Mouse (Mus musculus) liver, embryonic 14.5 days (tissue): ENCODE results near the gene Olfr435. TPM values are rescaled to one million over a fixed set of nuclear protein-coding genes. Genes with fewer than 3 reads are reported as not detected.
A peak's percentile ranks its signal among the peaks of the same experiment; 100 is the strongest.
"Not testable (repeated sequence)": the region's sequence is repeated elsewhere in the genome, so short reads cannot be mapped to it uniquely, and the experiment has no call there.

Experiments
- ATAC-seq: fragments of 200-750 bp; cut with Nextera tagmentation; 2 replicates; pipeline ENCODE4 v1.8.0; 2017; ENCODE audit warnings: moderate number of reproducible peaks, mild to moderate bottlenecking, moderate library complexity; ENCODE audit not compliant: insufficient read depth
- DNase-seq, 3 experiments: peaks; one replicate each; pipeline ENCODE4 v3.0.0-alpha.2; 2012 to 2013; ENCODE audit warnings: low read depth in 3 of 3, low spot score in 3 of 3
- H3K27ac ChIP-seq: fragments of 300-500 bp; sonication (generic); 2 replicates; pipeline ENCODE4 v1.5.1; 2014; ENCODE audit warnings: moderate library complexity, mild to moderate bottlenecking, control low read depth, inconsistent platforms
- H3K27me3 ChIP-seq: fragments of 300-500 bp; sonication (generic); 2 replicates; pipeline ENCODE4 v1.6.1; 2014; ENCODE audit warnings: mild to moderate bottlenecking, low read length, moderate library complexity; ENCODE audit not compliant: control insufficient read depth, insufficient read depth
- H3K36me3 ChIP-seq: fragments of 300-500 bp; sonication (generic); replicated peaks from 2 replicates; pipeline ENCODE4 v1.6.1; 2014; ENCODE audit warnings: low read depth; ENCODE audit not compliant: control insufficient read depth, insufficient read depth
- H3K4me1 ChIP-seq, 2 experiments: fragments of 200-500 bp in 1 of 2; fragments of 300-500 bp in 1 of 2; sonication (generic) in 1 of 2; replicated peaks; 2 replicates each; pipeline ENCODE4 v1.6.1; 2012 to 2014; ENCODE audit warnings: antibody characterized with exemption in 1 of 2, inconsistent platforms in 1 of 2, low read length in 1 of 2; ENCODE audit not compliant: control insufficient read depth in 2 of 2, insufficient read depth in 2 of 2
- H3K4me2 ChIP-seq: fragments of 300-500 bp; sonication (generic); 2 replicates; pipeline ENCODE4 v1.6.1; 2014; ENCODE audit warnings: low read depth, mild to moderate bottlenecking, control low read depth, moderate library complexity
- H3K4me3 ChIP-seq, 2 experiments: fragments of 200-500 bp in 1 of 2; fragments of 300-500 bp in 1 of 2; sonication (generic) in 1 of 2; 2 replicates each; pipeline ENCODE4 v1.5.1; 2012 to 2014; ENCODE audit warnings: low read depth in 2 of 2, low read length in 2 of 2, mild to moderate bottlenecking in 2 of 2, control low read depth in 1 of 2, inconsistent platforms in 1 of 2, moderate library complexity in 1 of 2; ENCODE audit not compliant: insufficient read depth in 1 of 2
- H3K9ac ChIP-seq: fragments of 300-500 bp; sonication (generic); replicated peaks from 2 replicates; pipeline ENCODE4 v1.6.1; 2014; ENCODE audit warnings: mild to moderate bottlenecking, control low read depth, moderate library complexity
- H3K9me3 ChIP-seq: fragments of 300-500 bp; sonication (generic); 2 replicates; pipeline ENCODE4 v1.6.1; 2016; ENCODE audit warnings: low read length, mixed read lengths; ENCODE audit not compliant: control insufficient read depth
- CTCF ChIP-seq: IDR thresholded peaks from 2 replicates; pipeline ENCODE4 v1.5.1; 2016; ENCODE audit warnings: antibody characterized with exemption, low read depth, control low read depth
- EP300 ChIP-seq: IDR thresholded peaks from 2 replicates; pipeline ENCODE4 v1.6.1; 2016; ENCODE audit warnings: antibody characterized with exemption, low read depth
- WGBS: fragments of 180-500 bp; shearing (Covaris S2); extraction: QIAGEN DNeasy Blood & Tissue Kit; methylation state at CpG from one replicate; pipeline ENCODE4 v1.1.7; 2014; ENCODE audit not compliant: insufficient replicate concordance; 5-methylcytosine and 5-hydroxymethylcytosine counted together
- polyA plus RNA-seq, 2 experiments: library from polyadenylated mRNA; depleted of rRNA in 1 of 2; stranded (reverse) in 1 of 2; unstranded in 1 of 2; fragments of >200 nt; fragmentation: Nextera tagmentation in 1 of 2; extraction: Ambion mirVana in 1 of 2; gene quantifications; 2 replicates each; pipeline versions ENCODE4 v1.2.1 to v1.2.3; 2012 to 2014

Olfr435 gene
- polyA plus RNA-seq, 2 experiments, result not detected

- Histone ChIP-seq H3K4me2 (no peak overlapping the region), H3K27ac (no peak overlapping the region), H3K9me3 (no peaks in the 10 kb centered on the region), H3K9ac (no peak overlapping the region), H3K36me3 (no peaks in the 10 kb centered on the region), H3K4me1 (no peaks in the 10 kb centered on the region), H3K27me3 (no peaks in the 10 kb centered on the region), H3K4me3 (no peak overlapping the region)
- DNase-seq, result no peak
- TF ChIP-seq CTCF, result no peak
- no peak for ATAC-seq
- 31% methylated on average over 2 of the region's 2 CpGs for WGBS
Observed at GRCm38 (mm10) chr6:43205355-43205754, 8.4 kb downstream of the Olfr435 start.

- not testable (repeated sequence) for H3K9me3 ChIP-seq, ATAC-seq, H3K4me1 ChIP-seq, DNase-seq, H3K9ac ChIP-seq, H3K4me3 ChIP-seq, H3K36me3 ChIP-seq, H3K4me2 ChIP-seq, H3K27me3 ChIP-seq, H3K27ac ChIP-seq
Observed at GRCm38 (mm10) chr6:43212873-43213272, 15.9 kb downstream of the Olfr435 start, which contains the start of gene Olfr434. TSS of gene Olfr434 (plus strand) at chr6:43213021.

- not testable (repeated sequence) for H3K27ac ChIP-seq, H3K27me3 ChIP-seq, H3K9me3 ChIP-seq, H3K4me1 ChIP-seq, H3K4me3 ChIP-seq, DNase-seq, ATAC-seq, H3K4me2 ChIP-seq, H3K9ac ChIP-seq, H3K36me3 ChIP-seq
- 45% methylated on average over 1 of the region's 1 CpGs for WGBS
Observed at GRCm38 (mm10) chr6:43231255-43231654, 34.3 kb downstream of the Olfr435 start, which contains the start of gene Olfr47. TSS of gene Olfr47 (plus strand) at chr6:43231529.

GRCm38 (mm10) chr6:43242061-43242460 is 45.1 kb downstream of the Olfr435 start:
- H3K4me2 ChIP-seq, result no peak overlapping the region
- DNase-seq, result no peak
- 2% methylated on average over 4 of the region's 4 CpGs for WGBS
- no peaks in the 10 kb centered on the region for H3K27me3 ChIP-seq
- no peaks in the 10 kb centered on the region for H3K9me3 ChIP-seq
- TF ChIP-seq CTCF, result peak; percentile 30; the same call in 1 of the 2 replicates
- TF ChIP-seq EP300, result no peak
- H3K36me3 ChIP-seq, result no peaks in the 10 kb centered on the region
- H3K4me1 ChIP-seq, result no peaks in the 10 kb centered on the region
- no peak overlapping the region for H3K9ac ChIP-seq
- no peak for ATAC-seq
- no peak overlapping the region for H3K27ac ChIP-seq
- H3K4me3 ChIP-seq, result no peak overlapping the region

GRCm38 (mm10) chr6:43247396-43247795 is 50.5 kb downstream of the Olfr435 start:
- Histone ChIP-seq H3K36me3 (no peaks in the 10 kb centered on the region), H3K27me3 (no peaks in the 10 kb centered on the region), H3K9me3 (no peaks in the 10 kb centered on the region), H3K4me3 (no peak overlapping the region), H3K4me2 (no peak overlapping the region), H3K27ac (no peak overlapping the region), H3K9ac (no peak overlapping the region), H3K4me1 (no peaks in the 10 kb centered on the region)
- no peak for ATAC-seq
- WGBS, result 39% methylated on average over 3 of the region's 3 CpGs
- TF ChIP-seq EP300, result no peak
- no peak for TF ChIP-seq CTCF
- no peak for DNase-seq

DNA sequence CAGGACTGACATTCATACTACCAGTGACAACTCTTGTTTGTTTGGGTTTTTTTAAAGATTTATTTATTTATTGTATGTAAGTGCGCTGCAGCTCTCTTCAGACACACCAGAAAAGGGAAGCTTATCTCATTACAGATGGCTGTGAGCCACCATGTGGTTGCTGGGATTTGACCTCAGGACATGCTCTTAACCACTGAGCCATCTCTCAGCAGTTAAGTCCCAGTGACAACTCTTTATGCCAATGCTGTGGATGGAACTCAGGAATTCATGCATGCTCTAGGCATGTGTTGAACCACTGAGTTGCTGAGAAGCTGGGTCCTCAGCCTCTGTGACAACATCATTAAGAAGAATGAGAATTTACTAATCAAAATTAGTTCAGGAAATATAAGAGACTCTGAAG is 56.0 kb downstream of the Olfr435 start:
- TF ChIP-seq EP300 (no peak), CTCF (no peak)
- Histone ChIP-seq H3K4me3 (no peak overlapping the region), H3K4me2 (no peak overlapping the region), H3K9me3 (no peaks in the 10 kb centered on the region), H3K9ac (no peak overlapping the region), H3K36me3 (no peaks in the 10 kb centered on the region), H3K27me3 (no peaks in the 10 kb centered on the region), H3K27ac (no peak overlapping the region), H3K4me1 (no peaks in the 10 kb centered on the region)
- 14% methylated on average over 1 of the region's 1 CpGs for WGBS
- DNase-seq (no peak), ATAC-seq (no peak)

Other genes with a start within 250 kb of the Olfr435 start
- gene Olfr444, start 248.1 kb upstream of the Olfr435 start, polyA plus RNA-seq (2012; rRNA removed), result not detected in 2 replicates
- not detected in 2 replicates for gene Olfr444, start 248.1 kb upstream of the Olfr435 start, polyA plus RNA-seq (2014; fragmentation: Nextera tagmentation; extraction: Ambion mirVana)
- not detected in 2 replicates for gene Olfr441, start 90.8 kb upstream of the Olfr435 start, polyA plus RNA-seq (2012; rRNA removed)
- not detected in 2 replicates for gene Olfr441, start 90.8 kb upstream of the Olfr435 start, polyA plus RNA-seq (2014; fragmentation: Nextera tagmentation; extraction: Ambion mirVana)
- gene Olfr237-ps1, start 50.6 kb upstream of the Olfr435 start, polyA plus RNA-seq (2012; rRNA removed), result not detected in 2 replicates
- gene Olfr237-ps1, start 50.6 kb upstream of the Olfr435 start, polyA plus RNA-seq (2014; fragmentation: Nextera tagmentation; extraction: Ambion mirVana), result not detected in 2 replicates
- not detected in 2 replicates for gene Olfr437, start 33.9 kb upstream of the Olfr435 start, polyA plus RNA-seq (2012; rRNA removed)
- not detected in 2 replicates for gene Olfr437, start 33.9 kb upstream of the Olfr435 start, polyA plus RNA-seq (2014; fragmentation: Nextera tagmentation; extraction: Ambion mirVana)
- gene Olfr13, start 25.0 kb upstream of the Olfr435 start, polyA plus RNA-seq (2012; rRNA removed), result not detected in 2 replicates
- gene Olfr13, start 25.0 kb upstream of the Olfr435 start, polyA plus RNA-seq (2014; fragmentation: Nextera tagmentation; extraction: Ambion mirVana), result not detected in 2 replicates
- gene Olfr434, start 15.9 kb downstream of the Olfr435 start, polyA plus RNA-seq (2012; rRNA removed), result not detected in 2 replicates
- not detected in 2 replicates for gene Olfr434, start 15.9 kb downstream of the Olfr435 start, polyA plus RNA-seq (2014; fragmentation: Nextera tagmentation; extraction: Ambion mirVana)
- not detected in 2 replicates for gene Olfr47, start 34.4 kb downstream of the Olfr435 start, polyA plus RNA-seq (2012; rRNA removed)
- not detected in 2 replicates for gene Olfr47, start 34.4 kb downstream of the Olfr435 start, polyA plus RNA-seq (2014; fragmentation: Nextera tagmentation; extraction: Ambion mirVana)
- gene Arhgef5, start 68.4 kb downstream of the Olfr435 start, polyA plus RNA-seq (2012; rRNA removed), result 2.3 TPM in 2 replicates
- 1.3 TPM in 2 replicates for gene Arhgef5, start 68.4 kb downstream of the Olfr435 start, polyA plus RNA-seq (2014; fragmentation: Nextera tagmentation; extraction: Ambion mirVana)
- gene Nobox, start 112.4 kb downstream of the Olfr435 start, polyA plus RNA-seq (2012; rRNA removed), result 0.03 TPM in 1 of 2 replicates, not detected in the other
- not detected in 2 replicates for gene Nobox, start 112.4 kb downstream of the Olfr435 start, polyA plus RNA-seq (2014; fragmentation: Nextera tagmentation; extraction: Ambion mirVana)